Mouse (Mus musculus) right cerebral cortex, adult 2 months (tissue): ENCODE measurements at regions not wholly inside any gene's neighbourhood (a gene's known extent, or its start where the extent isn't known, plus 50 kb on each side); places are given as distances from the start of the nearest gene placed in this dataset.

Experiments
- DNase-seq, 2 experiments: peaks; one replicate each; pipeline ENCODE4 v3.0.0; 2021 to 2022; ENCODE audit warnings: low spot score in 2 of 2

- no peak for DNase-seq
Measured at GRCm38 (mm10) chr12:51018185-51018584, 329.7 kb upstream of the G2e3 start.

DNA sequence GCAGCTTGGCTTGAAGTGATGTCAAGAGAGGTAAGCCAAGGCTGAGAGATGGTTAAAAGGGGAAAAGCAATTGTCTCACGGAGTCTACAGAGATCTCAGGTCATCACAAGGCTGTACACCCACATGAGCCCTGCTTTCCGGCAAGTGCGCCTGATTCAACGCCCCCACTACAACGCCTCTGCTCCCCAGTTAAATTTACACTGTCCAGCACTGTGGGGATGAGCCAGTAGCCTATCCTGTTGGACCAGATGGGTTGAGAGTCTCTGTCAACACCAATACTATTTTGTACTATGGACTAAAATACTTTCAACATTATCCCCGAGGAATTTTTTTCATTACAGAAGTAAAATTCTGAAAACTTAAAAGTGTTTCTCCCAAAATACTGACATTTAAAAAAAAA lies 331.8 kb upstream of the G2e3 start:
- peak; percentile 46 to 64 for DNase-seq

- no peak for DNase-seq
Measured at GRCm38 (mm10) chr12:51009644-51010043, 338.2 kb upstream of the G2e3 start.

DNA sequence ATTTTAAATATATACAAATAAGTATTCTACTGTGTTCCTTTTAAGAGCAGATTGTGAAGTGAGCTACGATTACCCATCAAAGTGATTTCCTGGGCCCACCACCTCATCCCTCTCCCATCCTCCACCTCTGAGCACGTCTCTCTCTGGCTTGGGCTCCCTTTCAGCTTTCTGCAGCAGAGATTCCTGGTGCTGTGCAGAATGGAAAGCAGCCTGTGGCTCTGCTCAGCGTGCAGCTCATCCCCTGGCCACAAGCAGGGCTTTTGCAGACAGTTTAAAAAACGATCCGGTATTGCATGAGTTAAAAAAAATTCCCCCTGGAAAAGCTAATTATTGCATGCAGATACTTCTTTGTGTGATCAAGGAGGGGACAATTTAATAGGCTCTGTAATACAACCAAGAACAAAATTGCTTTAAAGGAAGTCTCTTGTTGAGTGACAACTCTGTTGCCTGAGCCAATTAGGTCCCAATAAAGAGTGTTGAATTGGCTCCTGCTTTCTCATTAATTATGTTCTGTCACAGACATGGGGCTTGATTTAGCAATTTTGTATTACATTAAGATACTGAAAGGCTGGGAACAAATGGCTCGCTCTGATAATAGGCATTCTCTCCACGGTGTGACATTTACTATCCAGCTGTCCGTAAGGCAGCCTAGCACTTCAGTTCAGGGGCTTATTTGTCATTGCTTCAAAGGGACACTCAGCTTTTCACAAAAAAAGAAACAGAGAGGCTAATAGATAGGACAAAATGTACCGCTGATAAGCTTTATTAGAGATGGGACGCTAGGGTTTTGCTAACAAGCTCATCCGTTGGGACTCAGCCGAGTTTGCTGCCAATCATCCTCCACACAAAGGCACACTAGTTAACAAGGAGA lies 345.9 kb upstream of the G2e3 start:
- no peak for DNase-seq

DNA sequence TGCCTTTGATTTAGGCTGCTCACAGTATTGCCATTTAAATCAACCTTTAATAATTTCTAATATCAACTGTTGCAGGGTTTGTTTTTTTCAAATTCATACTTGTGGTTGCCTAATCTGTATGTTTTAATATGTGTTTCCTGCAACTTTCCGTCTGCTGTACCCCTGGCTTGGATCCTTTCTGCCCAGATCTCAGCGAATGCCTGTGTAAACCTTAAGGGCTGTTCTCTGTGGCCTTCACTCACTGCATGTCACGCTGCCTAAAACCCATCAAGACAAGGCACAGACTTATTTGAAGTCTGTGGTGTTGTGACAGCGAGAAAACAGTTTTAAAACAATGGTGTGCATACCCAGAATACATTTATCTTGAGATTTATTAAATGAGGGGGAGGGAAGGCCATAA lies 346.8 kb upstream of the G2e3 start:
- DNase-seq = no peak

- no peak for DNase-seq
Measured at GRCm38 (mm10) chr12:51000281-51001075, 347.4 kb upstream of the G2e3 start.

DNA sequence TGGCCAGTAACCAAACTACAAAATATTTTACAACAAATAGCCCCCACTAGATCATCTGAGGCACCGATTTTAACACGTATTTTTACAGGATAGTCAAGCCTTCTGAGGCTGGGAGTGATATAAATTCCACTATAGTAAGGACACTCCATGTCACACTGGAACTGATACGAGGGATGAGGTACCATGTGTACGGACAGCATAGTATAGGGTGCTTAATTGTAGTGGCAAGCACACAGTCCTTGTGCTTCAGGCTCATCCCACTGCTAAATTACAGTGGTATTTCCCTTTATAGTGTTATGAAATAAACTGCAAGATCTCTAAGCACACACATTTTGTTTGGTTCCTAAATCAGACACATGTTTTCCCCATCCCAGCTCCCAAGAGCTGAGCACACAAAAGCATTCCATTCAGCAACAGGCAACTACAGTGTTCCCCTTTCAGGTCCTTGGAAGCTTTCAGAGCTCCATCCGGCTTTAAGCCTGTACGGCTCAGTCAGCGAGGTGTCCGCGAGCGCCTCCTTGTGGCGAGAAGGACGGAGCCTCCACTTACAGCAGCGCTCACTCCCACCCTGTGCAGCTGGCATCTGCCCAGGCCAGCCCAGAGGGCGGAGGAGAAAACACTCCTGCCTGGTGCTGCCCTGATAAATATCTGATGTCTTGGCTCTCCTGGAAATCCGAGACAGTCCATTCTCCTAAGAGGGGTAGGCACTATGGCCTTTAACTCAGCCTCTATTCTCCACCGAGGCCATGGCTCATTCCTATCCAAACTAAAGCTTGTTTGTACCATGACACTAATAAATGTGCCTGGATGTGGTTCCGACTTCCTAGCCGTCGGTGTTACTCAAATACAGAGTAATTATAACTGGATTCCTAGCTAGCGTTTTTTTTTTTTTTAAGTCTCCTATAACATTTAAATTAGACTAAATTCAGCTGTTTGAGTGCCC lies 348.3 kb upstream of the G2e3 start:
- DNase-seq = peak; percentile 82 to 84

GRCm38 (mm10) chr12:50995664-50996063 lies 346.8 kb upstream of the Prkd1 start:
- DNase-seq = no peak

GRCm38 (mm10) chr12:50989561-50990325 lies 340.8 kb upstream of the Prkd1 start:
- no peak for DNase-seq

DNA sequence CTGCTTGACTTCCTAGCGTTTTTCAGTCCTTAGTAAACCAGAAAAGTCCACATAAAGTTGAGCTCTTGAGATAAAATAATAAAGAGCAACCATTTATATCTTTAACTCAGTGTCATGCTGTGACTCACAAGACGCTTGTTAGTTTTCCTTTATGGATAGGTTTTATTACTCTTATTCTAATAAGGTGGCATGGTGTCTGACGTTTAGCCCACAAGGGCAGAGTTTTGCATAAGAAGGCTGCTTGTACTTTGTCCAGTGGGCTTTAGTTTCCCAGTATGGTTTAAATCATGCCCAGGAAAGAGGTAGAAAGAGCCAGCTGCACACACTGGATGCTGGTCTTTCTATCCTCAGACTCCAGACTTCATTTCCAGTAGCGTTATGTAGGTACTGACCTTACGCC lies 332.4 kb upstream of the Prkd1 start:
- DNase-seq = no peak

GRCm38 (mm10) chr12:50980800-50981199 lies 331.9 kb upstream of the Prkd1 start:
- no peak for DNase-seq

- DNase-seq = no peak
Measured at GRCm38 (mm10) chr12:50970759-50971122, 321.8 kb upstream of the Prkd1 start.

GRCm38 (mm10) chr12:50969887-50970758 lies 321.2 kb upstream of the Prkd1 start:
- DNase-seq = no peak

- no peak for DNase-seq
Measured at GRCm38 (mm10) chr12:50969402-50969801, 320.5 kb upstream of the Prkd1 start.

- no peak for DNase-seq
Measured at GRCm38 (mm10) chr12:50967168-50967810, 318.4 kb upstream of the Prkd1 start.

- no peak for DNase-seq
Measured at GRCm38 (mm10) chr12:50953971-50954370, 305.1 kb upstream of the Prkd1 start.

GRCm38 (mm10) chr12:50947035-50947434 lies 298.1 kb upstream of the Prkd1 start:
- peak; percentile 35 to 51 for DNase-seq

GRCm38 (mm10) chr12:50943741-50944521 lies 295.0 kb upstream of the Prkd1 start:
- DNase-seq = peak; percentile 88 to 91

DNA sequence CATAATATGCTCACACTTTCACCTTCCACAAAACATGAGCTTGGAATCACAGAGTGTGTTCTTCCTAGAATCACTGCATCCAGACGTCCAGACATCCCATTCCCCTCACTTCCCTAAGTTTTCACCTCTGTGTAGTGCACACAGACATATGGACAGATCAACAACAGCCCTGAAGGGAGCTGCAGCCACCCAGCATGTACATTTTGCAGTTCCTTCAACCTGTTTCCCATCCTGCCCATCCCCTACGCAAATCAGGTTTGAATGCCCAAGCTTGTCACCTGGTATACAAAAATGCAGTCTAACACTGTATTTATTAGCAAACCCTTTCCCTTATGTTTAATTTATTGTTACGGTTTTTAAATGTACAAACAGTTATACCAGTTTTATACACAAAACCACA lies 294.4 kb upstream of the Prkd1 start:
- no peak for DNase-seq
